Mouse (Mus musculus) neural tube, embryonic 14.5 days (tissue): Measurements from ENCODE around the gene Wnt5b. TPM values are rescaled to one million over a fixed set of nuclear protein-coding genes. Genes with fewer than 3 reads are reported as not detected.

ENCODE experiments used
- ATAC-seq: fragments of 200-750 bp; cut with Nextera tagmentation; 2 replicates; pipeline ENCODE4 v1.8.0; 2017; ENCODE audit warnings: low read depth, mild to moderate bottlenecking, moderate TSS enrichment, moderate library complexity
- H3K27ac ChIP-seq: fragments of 300-500 bp; sonication (generic); 2 replicates; pipeline ENCODE4 v1.5.1; 2014; ENCODE audit warnings: low read depth, mild to moderate bottlenecking, control low read depth, low read length, moderate library complexity, mixed read lengths
- H3K27me3 ChIP-seq: fragments of 300-500 bp; sonication (generic); 2 replicates; pipeline ENCODE4 v1.6.1; 2014; ENCODE audit warnings: low read length; ENCODE audit not compliant: control insufficient read depth, insufficient read depth
- H3K36me3 ChIP-seq: fragments of 300-500 bp; sonication (generic); 2 replicates; pipeline ENCODE4 v1.6.1; 2014; ENCODE audit warnings: low read length, mixed read lengths; ENCODE audit not compliant: control insufficient read depth, insufficient read depth
- H3K4me1 ChIP-seq: fragments of 300-500 bp; sonication (generic); 2 replicates; pipeline ENCODE4 v1.6.1; 2014; ENCODE audit warnings: low read length; ENCODE audit not compliant: control insufficient read depth, insufficient read depth
- H3K4me2 ChIP-seq: fragments of 300-500 bp; sonication (generic); 2 replicates; pipeline ENCODE4 v1.6.1; 2014; ENCODE audit warnings: mild to moderate bottlenecking, low read depth, low read length, control low read depth
- H3K4me3 ChIP-seq: fragments of 300-500 bp; sonication (generic); 2 replicates; pipeline ENCODE4 v1.5.1; 2014; ENCODE audit warnings: low read depth, low read length, control low read depth, mixed read lengths
- H3K9ac ChIP-seq: fragments of 300-500 bp; sonication (generic); replicated peaks from 2 replicates; pipeline ENCODE4 v1.6.1; 2014; ENCODE audit warnings: low read depth, mild to moderate bottlenecking, control low read depth, low read length, mixed read lengths
- H3K9me3 ChIP-seq: fragments of 300-500 bp; sonication (generic); 2 replicates; pipeline ENCODE4 v1.6.1; 2016; ENCODE audit warnings: low read length; ENCODE audit not compliant: control insufficient read depth
- WGBS: fragments of 180-500 bp; shearing (Covaris S2); extraction: QIAGEN DNeasy Blood & Tissue Kit; methylation state at CpG from one replicate; pipeline ENCODE4 v1.1.7; 2014; 5-methylcytosine and 5-hydroxymethylcytosine counted together
- polyA plus RNA-seq: library from polyadenylated mRNA; unstranded; fragments of >200 nt; fragmentation: Nextera tagmentation; extraction: Ambion mirVana; gene quantifications from 2 replicates; pipeline ENCODE4 v1.2.1, GENCODE M21; 2014

Wnt5b gene
- polyA plus RNA-seq, 1 experiment from 2014 or later = 2.6 TPM

- 88% methylated on average over 6 of the region's 6 CpGs for WGBS
- Histone ChIP-seq H3K4me3 (no peak overlapping the region), H3K9me3 (no peaks in the 10 kb centered on the region), H3K9ac (no peak overlapping the region), H3K4me1 (peaks cover 8% of the 10 kb centered on the region; the same call in 1 of the 2 replicates), H3K4me2 (no peak overlapping the region), H3K27me3 (no peaks in the 10 kb centered on the region), H3K36me3 (no peaks in the 10 kb centered on the region), H3K27ac (no peak overlapping the region)
- ATAC-seq = no peak
Observed at GRCm38 (mm10) chr6:119475988-119476387, 68.2 kb downstream of the Wnt5b start.

GRCm38 (mm10) chr6:119473992-119474391 lies 70.2 kb downstream of the Wnt5b start:
- H3K4me2 ChIP-seq = no peak overlapping the region
- 86% methylated on average over 4 of the region's 4 CpGs for WGBS
- no peak for ATAC-seq

GRCm38 (mm10) chr6:119473446-119473845 lies 70.7 kb downstream of the Wnt5b start:
- no peaks in the 10 kb centered on the region for H3K9me3 ChIP-seq
- H3K27ac ChIP-seq = no peak overlapping the region
- peaks cover 6% of the 10 kb centered on the region; the same call in 1 of the 2 replicates for H3K4me1 ChIP-seq
- no peak overlapping the region for H3K4me3 ChIP-seq
- ATAC-seq = no peak
- no peak overlapping the region for H3K4me2 ChIP-seq
- 87% methylated on average over 7 of the region's 7 CpGs for WGBS
- H3K9ac ChIP-seq = no peak overlapping the region
- H3K36me3 ChIP-seq = no peaks in the 10 kb centered on the region
- no peaks in the 10 kb centered on the region for H3K27me3 ChIP-seq

More at GRCm38 (mm10) chr6:119473992-119474391, 70.2 kb downstream of the Wnt5b start:
- Histone ChIP-seq H3K9ac (no peak overlapping the region), H3K9me3 (no peaks in the 10 kb centered on the region), H3K36me3 (no peaks in the 10 kb centered on the region), H3K27me3 (no peaks in the 10 kb centered on the region), H3K27ac (no peak overlapping the region), H3K4me1 (peaks cover 8% of the 10 kb centered on the region; the same call in 1 of the 2 replicates), H3K4me3 (no peak overlapping the region)

DNA sequence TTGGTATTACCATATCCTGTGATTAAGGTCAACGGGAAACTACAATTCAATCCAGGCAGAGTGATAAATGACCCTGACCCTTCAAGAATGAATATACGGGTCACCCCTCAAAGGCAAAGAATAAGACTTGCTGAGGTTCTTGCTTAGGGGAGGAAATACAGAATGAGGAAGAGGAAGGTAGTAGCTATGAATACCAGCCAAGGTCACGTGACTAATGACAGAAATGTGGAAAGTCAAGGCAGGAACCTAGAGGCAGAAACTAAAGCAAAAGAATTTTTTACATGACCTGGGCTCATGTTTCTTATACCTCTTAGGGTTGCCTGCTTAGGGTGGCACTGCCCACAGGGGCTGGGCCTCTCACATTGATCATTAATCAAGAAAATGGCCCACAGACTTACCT lies 71.4 kb downstream of the Wnt5b start:
- Histone ChIP-seq H3K4me2 (no peak overlapping the region), H3K9ac (no peak overlapping the region), H3K27me3 (no peaks in the 10 kb centered on the region), H3K36me3 (no peaks in the 10 kb centered on the region), H3K4me1 (no peaks in the 10 kb centered on the region; the same call in 1 of the 2 replicates), H3K27ac (no peak overlapping the region), H3K4me3 (no peak overlapping the region), H3K9me3 (no peaks in the 10 kb centered on the region)
- no peak for ATAC-seq
- WGBS = 78% methylated on average over 3 of the region's 3 CpGs

DNA sequence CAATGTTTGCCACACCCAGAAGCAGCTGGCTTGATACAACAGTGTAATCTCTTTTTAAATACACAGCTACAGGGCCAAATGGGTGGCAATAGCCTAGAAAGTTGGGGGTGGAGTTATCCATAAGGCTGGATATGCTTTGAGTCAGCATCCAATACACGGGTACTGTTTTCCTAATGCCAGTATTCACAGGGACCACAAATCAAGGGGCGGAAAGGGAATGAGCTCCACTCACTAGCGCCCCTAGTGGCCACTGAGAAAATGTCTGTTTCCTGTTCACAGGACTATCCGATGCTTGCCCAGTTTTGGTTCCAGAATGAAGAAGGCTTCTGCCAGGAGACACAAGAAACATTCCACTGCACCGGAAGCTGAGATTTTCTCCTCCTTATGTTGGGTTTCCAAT lies 72.0 kb downstream of the Wnt5b start:
- Histone ChIP-seq H3K4me1 (no peaks in the 10 kb centered on the region), H3K27me3 (no peaks in the 10 kb centered on the region), H3K4me2 (no peak overlapping the region), H3K36me3 (no peaks in the 10 kb centered on the region), H3K27ac (no peak overlapping the region), H3K4me3 (no peak overlapping the region), H3K9me3 (no peaks in the 10 kb centered on the region), H3K9ac (no peak overlapping the region)
- peak; percentile 54; the same call in 1 of the 2 replicates for ATAC-seq
- WGBS = 20% methylated on average over 5 of the region's 5 CpGs

DNA sequence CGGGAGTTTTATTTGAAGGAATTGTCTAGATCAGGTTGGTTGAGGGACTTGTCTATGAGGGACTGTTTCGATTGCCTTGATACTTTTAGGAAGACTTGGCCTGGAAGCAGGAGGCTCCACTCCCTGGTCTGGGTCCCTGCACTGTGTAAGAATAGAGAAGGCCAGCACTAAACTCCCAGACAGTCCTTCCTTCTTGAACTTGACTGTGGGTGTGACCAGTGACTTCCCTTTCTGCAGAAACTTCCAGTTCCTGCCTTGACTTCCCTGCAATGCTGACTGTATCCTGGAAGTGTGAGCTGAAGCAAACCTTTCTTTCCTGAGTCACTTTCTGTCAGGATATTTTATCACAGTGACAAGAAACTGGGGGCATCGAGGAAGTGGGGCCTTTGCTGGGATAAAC lies 73.4 kb downstream of the Wnt5b start:
- ATAC-seq = no peak
- Histone ChIP-seq H3K36me3 (no peaks in the 10 kb centered on the region), H3K4me1 (no peaks in the 10 kb centered on the region), H3K27me3 (no peaks in the 10 kb centered on the region), H3K27ac (no peak overlapping the region), H3K9me3 (no peaks in the 10 kb centered on the region), H3K9ac (no peak overlapping the region), H3K4me2 (no peak overlapping the region), H3K4me3 (no peak overlapping the region)
- 89% methylated on average over 3 of the region's 3 CpGs for WGBS

DNA sequence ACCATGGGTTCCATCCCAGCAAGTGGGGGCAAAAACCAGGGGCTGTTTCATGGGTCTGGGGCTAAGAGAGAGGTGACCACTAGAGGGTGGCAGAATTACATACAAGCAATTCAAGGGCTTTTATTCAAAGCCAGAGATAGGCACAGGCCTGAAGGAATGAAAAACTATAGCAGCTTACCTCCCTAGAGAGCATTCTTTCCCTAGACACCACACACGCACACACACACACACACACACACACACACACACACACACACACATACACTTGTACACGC lies 76.4 kb downstream of the Wnt5b start:
- H3K27me3 ChIP-seq = no peaks in the 10 kb centered on the region
- no peaks in the 10 kb centered on the region for H3K36me3 ChIP-seq
- H3K9me3 ChIP-seq = no peaks in the 10 kb centered on the region
- 75% methylated on average over 2 of the region's 2 CpGs for WGBS
- H3K4me3 ChIP-seq = no peak overlapping the region
- no peak overlapping the region for H3K27ac ChIP-seq
- no peak overlapping the region for H3K4me2 ChIP-seq
- no peak for ATAC-seq
- 0 out of 2 replicates have a peak overlapping the region, but pooled peaks have one; percentile 11 for H3K9ac ChIP-seq
- no peaks in the 10 kb centered on the region for H3K4me1 ChIP-seq

GRCm38 (mm10) chr6:119466921-119467784 lies 77.0 kb downstream of the Wnt5b start:
- H3K36me3 ChIP-seq = no peaks in the 10 kb centered on the region
- no peak overlapping the region for H3K4me3 ChIP-seq
- no peaks in the 10 kb centered on the region for H3K9me3 ChIP-seq
- no peak for ATAC-seq
- no peak overlapping the region for H3K4me2 ChIP-seq
- H3K9ac ChIP-seq = 0 out of 2 replicates have a peak overlapping the region, but pooled peaks have one; percentile 11
- 73% methylated on average over 10 of the region's 10 CpGs for WGBS
- H3K4me1 ChIP-seq = no peaks in the 10 kb centered on the region
- no peaks in the 10 kb centered on the region for H3K27me3 ChIP-seq
- H3K27ac ChIP-seq = no peak overlapping the region

DNA sequence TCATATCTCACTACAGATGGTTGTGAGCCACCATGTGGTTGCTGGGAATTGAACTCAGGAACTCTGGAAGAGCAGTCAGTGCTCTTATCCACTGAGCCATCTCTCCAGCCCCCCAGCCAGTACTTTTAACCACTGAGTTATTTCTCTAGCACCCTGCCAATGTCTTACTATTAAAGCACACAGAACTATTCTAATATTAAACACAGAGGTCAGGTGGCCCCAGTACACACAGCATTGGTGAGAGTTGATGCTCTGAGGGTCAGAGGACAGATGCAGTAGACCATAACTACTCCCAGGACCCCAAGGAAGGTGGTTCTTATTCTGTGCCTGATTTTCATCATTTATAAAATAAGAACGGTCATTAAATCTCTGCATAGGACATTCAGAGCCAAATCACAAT lies 78.0 kb downstream of the Wnt5b start:
- no peaks in the 10 kb centered on the region for H3K36me3 ChIP-seq
- H3K4me3 ChIP-seq = no peak overlapping the region
- H3K4me1 ChIP-seq = no peaks in the 10 kb centered on the region
- H3K9ac ChIP-seq = no peak overlapping the region
- H3K27ac ChIP-seq = no peak overlapping the region
- no peaks in the 10 kb centered on the region for H3K27me3 ChIP-seq
- 94% methylated on average over 1 of the region's 1 CpGs for WGBS
- no peak for ATAC-seq
- H3K4me2 ChIP-seq = no peak overlapping the region
- no peaks in the 10 kb centered on the region for H3K9me3 ChIP-seq
